Mouse (Mus musculus): ENCODE measurements at regions not wholly inside any gene's neighbourhood (a gene's known extent, or its start where the extent isn't known, plus 50 kb on each side); places are given as distances from the start of the nearest gene placed in this dataset.

DNA sequence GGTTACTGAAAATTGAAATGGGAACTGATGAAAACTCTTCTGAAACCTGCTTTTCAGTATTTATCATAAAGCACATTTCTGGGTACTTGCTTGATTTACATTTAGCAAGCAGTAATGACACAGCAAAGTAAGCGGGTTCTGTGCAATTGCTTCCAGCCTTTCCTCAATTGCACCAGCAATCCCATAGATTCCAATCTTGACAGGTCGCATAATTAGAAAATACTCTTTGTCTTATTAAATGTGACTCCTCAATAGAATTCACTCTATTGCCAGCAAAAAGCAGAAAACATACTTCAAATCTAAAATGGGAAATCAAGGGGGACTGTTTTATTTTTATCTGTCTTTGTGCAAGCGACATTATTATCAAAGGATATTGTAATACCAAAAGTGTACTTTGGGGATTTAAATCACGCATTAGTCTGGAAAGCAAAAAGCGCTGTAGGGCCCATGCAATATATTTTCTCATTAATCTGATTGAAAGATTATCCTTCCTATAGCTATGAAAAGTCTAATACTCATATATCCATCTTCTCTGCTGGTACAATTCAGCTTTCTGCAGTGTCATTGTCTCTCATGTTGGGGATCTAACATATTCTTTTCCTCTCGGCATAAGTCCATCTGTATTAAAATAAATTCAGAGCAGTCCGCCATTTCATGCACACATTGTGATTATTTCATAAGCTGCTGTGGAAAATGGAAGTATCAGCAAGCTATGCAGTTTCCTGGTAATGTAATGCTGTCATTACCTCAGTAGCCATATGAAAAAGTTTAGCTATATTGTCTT is 1305.8 kb upstream of the Gm8797 start:
- no peak for DNase-seq (ENCODE audit: low read depth)

DNA sequence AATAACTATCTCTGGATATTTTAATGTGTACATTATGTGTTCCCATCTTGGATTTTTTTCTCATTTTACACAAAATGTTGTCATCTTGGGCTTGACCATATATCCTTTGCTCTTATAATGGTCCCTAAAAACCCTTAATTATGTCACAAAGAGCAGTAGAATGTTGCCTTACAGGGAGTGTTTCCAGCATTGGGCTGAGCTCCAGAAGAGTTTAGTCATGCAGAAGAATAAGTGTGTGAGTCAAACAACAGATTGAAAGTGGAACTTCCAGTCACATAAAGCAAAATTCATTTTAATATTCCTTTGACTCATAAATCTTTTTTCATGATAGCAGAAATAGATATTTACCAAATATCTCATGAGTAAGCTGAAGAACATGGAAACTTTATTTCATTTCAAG is 1282.6 kb upstream of the Gm8797 start:
- DNase-seq (ENCODE audit: low read depth): peak; percentile 32
